Mouse (Mus musculus) stomach, embryonic 16.5 days (tissue): ENCODE measurements around the gene Fam3b. TPM values are rescaled to one million over a fixed set of nuclear protein-coding genes. Genes with fewer than 3 reads are reported as not detected.

Experiments
- ATAC-seq: fragments of 200-750 bp; cut with Nextera tagmentation; 2 replicates; pipeline ENCODE4 v1.8.0; 2017; ENCODE audit warnings: moderate number of reproducible peaks, moderate TSS enrichment; ENCODE audit not compliant: insufficient read depth, low FRiP score
- H3K27ac ChIP-seq: fragments of 300-500 bp; sonication (generic); 2 replicates; pipeline ENCODE4 v1.5.1; 2014; ENCODE audit warnings: low read length
- H3K27me3 ChIP-seq: fragments of 300-500 bp; sonication (generic); 2 replicates; pipeline ENCODE4 v1.6.1; 2014; ENCODE audit warnings: low read length, control low read depth, mixed read lengths; ENCODE audit not compliant: control insufficient read depth, insufficient read depth
- H3K36me3 ChIP-seq: fragments of 300-500 bp; sonication (generic); 2 replicates; pipeline ENCODE4 v1.6.1; 2014; ENCODE audit warnings: low read length; ENCODE audit not compliant: control insufficient read depth, insufficient read depth
- H3K4me1 ChIP-seq: fragments of 300-500 bp; sonication (generic); 2 replicates; pipeline ENCODE4 v1.6.1; 2014; ENCODE audit warnings: low read length, control low read depth, mixed read lengths; ENCODE audit not compliant: control insufficient read depth, insufficient read depth
- H3K4me2 ChIP-seq: fragments of 300-500 bp; sonication (generic); 2 replicates; pipeline ENCODE4 v1.6.1; 2014; ENCODE audit warnings: low read depth, low read length, mixed read lengths
- H3K4me3 ChIP-seq: fragments of 300-500 bp; sonication (generic); replicated peaks from 2 replicates; pipeline ENCODE4 v1.5.1; 2014; ENCODE audit warnings: mild to moderate bottlenecking, low read length
- H3K9ac ChIP-seq: fragments of 300-500 bp; sonication (generic); 2 replicates; pipeline ENCODE4 v1.6.1; 2014; ENCODE audit warnings: low read length
- H3K9me3 ChIP-seq: fragments of 300-500 bp; sonication (generic); replicated peaks from 2 replicates; pipeline ENCODE4 v1.6.1; 2016; ENCODE audit warnings: low read length, control low read depth; ENCODE audit not compliant: control insufficient read depth
- WGBS: fragments of 180-500 bp; shearing (Covaris S2); extraction: QIAGEN DNeasy Blood & Tissue Kit; methylation state at CpG from one replicate; pipeline ENCODE4 v1.1.7; 2014; 5-methylcytosine and 5-hydroxymethylcytosine counted together
- polyA plus RNA-seq: library from polyadenylated mRNA; unstranded; fragments of >200 nt; fragmentation: Nextera tagmentation; extraction: Ambion mirVana; gene quantifications from 2 replicates; pipeline ENCODE4 v1.2.1, GENCODE M21; 2015

Gene Fam3b
- polyA plus RNA-seq = 5.9 and 9.3 TPM in 2 replicates

- H3K9ac ChIP-seq = no peak within 1 kb of the TSS
- H3K9me3 ChIP-seq = no peaks in the 10 kb centered on the region
- H3K4me2 ChIP-seq = no peak within 1 kb of the TSS
- no peak within 1 kb of the TSS for H3K4me3 ChIP-seq
- no peaks in the 10 kb centered on the region for H3K36me3 ChIP-seq
- H3K27ac ChIP-seq = peak within 1 kb of the TSS; percentile 46; the same call in 1 of the 2 replicates
- WGBS = 57% methylated on average over 4 of the region's 4 CpGs
- no peaks in the 10 kb centered on the region for H3K27me3 ChIP-seq
- no peak; the same call in 1 of the 2 replicates for ATAC-seq
- no peaks in the 10 kb centered on the region for H3K4me1 ChIP-seq
Observed at GRCm38 (mm10) chr16:97514099-97514940, at the start of gene Fam3b. TSS of gene Fam3b (minus strand) at chr16:97514816.

- H3K4me3 ChIP-seq = no peak overlapping the region
- WGBS = 86% methylated on average over 4 of the region's 4 CpGs
- no peaks in the 10 kb centered on the region for H3K9me3 ChIP-seq
- no peak overlapping the region for H3K4me2 ChIP-seq
- H3K36me3 ChIP-seq = no peaks in the 10 kb centered on the region
- H3K27ac ChIP-seq = no peak overlapping the region
- H3K9ac ChIP-seq = no peak overlapping the region
- no peaks in the 10 kb centered on the region for H3K27me3 ChIP-seq
- no peak for ATAC-seq
- H3K4me1 ChIP-seq = no peaks in the 10 kb centered on the region
Observed at GRCm38 (mm10) chr16:97544340-97544739, 29.7 kb upstream of the Fam3b start.

GRCm38 (mm10) chr16:97536859-97537258 lies 22.2 kb upstream of the Fam3b start:
- no peaks in the 10 kb centered on the region for H3K27me3 ChIP-seq
- 61% methylated on average over 1 of the region's 1 CpGs for WGBS
- H3K27ac ChIP-seq = no peak overlapping the region
- peaks cover 23% of the 10 kb centered on the region for H3K4me1 ChIP-seq
- no peak overlapping the region for H3K4me2 ChIP-seq
- no peak for ATAC-seq
- H3K9ac ChIP-seq = no peak overlapping the region
- no peaks in the 10 kb centered on the region for H3K36me3 ChIP-seq
- H3K9me3 ChIP-seq = no peaks in the 10 kb centered on the region
- no peak overlapping the region for H3K4me3 ChIP-seq

GRCm38 (mm10) chr16:97535808-97536413 lies 21.3 kb upstream of the Fam3b start:
- Histone ChIP-seq H3K36me3 (no peaks in the 10 kb centered on the region), H3K4me1 (peaks cover 23% of the 10 kb centered on the region), H3K27me3 (no peaks in the 10 kb centered on the region), H3K4me2 (peak overlapping the region; percentile 50), H3K4me3 (peak overlapping the region; percentile 27), H3K9me3 (no peaks in the 10 kb centered on the region), H3K9ac (peak overlapping the region; percentile 40; the same call in 1 of the 2 replicates), H3K27ac (peak overlapping the region; percentile 86)
- peak; percentile 71 for ATAC-seq
- WGBS = 2% methylated on average over 3 of the region's 3 CpGs

- H3K9ac ChIP-seq = peak overlapping the region; percentile 57
- peaks cover 23% of the 10 kb centered on the region for H3K4me1 ChIP-seq
- H3K4me3 ChIP-seq = peak overlapping the region; percentile 30
- H3K36me3 ChIP-seq = no peaks in the 10 kb centered on the region
- peak overlapping the region; percentile 50 for H3K4me2 ChIP-seq
- no peaks in the 10 kb centered on the region for H3K9me3 ChIP-seq
- H3K27me3 ChIP-seq = no peaks in the 10 kb centered on the region
- ATAC-seq = peak; percentile 61; the same call in 1 of the 2 replicates
- WGBS = 22% methylated on average over 5 of the region's 5 CpGs
- peak overlapping the region; percentile 86 for H3K27ac ChIP-seq
Observed at GRCm38 (mm10) chr16:97534876-97535461, 20.4 kb upstream of the Fam3b start.

GRCm38 (mm10) chr16:97534448-97534847 lies 19.8 kb upstream of the Fam3b start:
- H3K27ac ChIP-seq = peak overlapping the region; percentile 86
- H3K36me3 ChIP-seq = no peaks in the 10 kb centered on the region
- no peak for ATAC-seq
- peaks cover 23% of the 10 kb centered on the region for H3K4me1 ChIP-seq
- H3K9ac ChIP-seq = peak overlapping the region; percentile 57
- no peaks in the 10 kb centered on the region for H3K9me3 ChIP-seq
- WGBS = 41% methylated on average over 1 of the region's 1 CpGs
- H3K27me3 ChIP-seq = no peaks in the 10 kb centered on the region
- peak overlapping the region; percentile 50 for H3K4me2 ChIP-seq
- peak overlapping the region; percentile 30 for H3K4me3 ChIP-seq

- no peaks in the 10 kb centered on the region for H3K36me3 ChIP-seq
- no peak overlapping the region for H3K9ac ChIP-seq
- H3K27ac ChIP-seq = no peak overlapping the region
- no peak for ATAC-seq
- H3K4me1 ChIP-seq = peaks cover 23% of the 10 kb centered on the region
- H3K4me3 ChIP-seq = no peak overlapping the region
- no peak overlapping the region for H3K4me2 ChIP-seq
- H3K9me3 ChIP-seq = no peaks in the 10 kb centered on the region
- WGBS = 78% methylated on average over 5 of the region's 5 CpGs
- no peaks in the 10 kb centered on the region for H3K27me3 ChIP-seq
Observed at GRCm38 (mm10) chr16:97533751-97534150, 19.1 kb upstream of the Fam3b start.

- Histone ChIP-seq H3K4me2 (no peak overlapping the region), H3K4me1 (peaks cover 23% of the 10 kb centered on the region), H3K4me3 (no peak overlapping the region), H3K9me3 (no peaks in the 10 kb centered on the region), H3K36me3 (no peaks in the 10 kb centered on the region), H3K9ac (no peak overlapping the region), H3K27ac (no peak overlapping the region), H3K27me3 (no peaks in the 10 kb centered on the region)
- no peak for ATAC-seq
- 90% methylated on average over 1 of the region's 1 CpGs for WGBS
Observed at GRCm38 (mm10) chr16:97533126-97533525, 18.5 kb upstream of the Fam3b start.

- Histone ChIP-seq H3K27me3 (no peaks in the 10 kb centered on the region), H3K4me2 (no peak overlapping the region), H3K4me3 (no peak overlapping the region), H3K9ac (no peak overlapping the region), H3K27ac (no peak overlapping the region), H3K4me1 (no peaks in the 10 kb centered on the region), H3K9me3 (no peaks in the 10 kb centered on the region), H3K36me3 (no peaks in the 10 kb centered on the region)
- WGBS = 57% methylated on average over 2 of the region's 2 CpGs
- ATAC-seq = no peak
Observed at GRCm38 (mm10) chr16:97529241-97529640, 14.6 kb upstream of the Fam3b start.
